Mouse (Mus musculus) stomach, postnatal 0 days (tissue): ENCODE results near the gene Ctdsp2. TPM values are rescaled to one million over a fixed set of nuclear protein-coding genes. Genes with fewer than 3 reads are reported as not detected.

Experiments used
- ATAC-seq: fragments of 200-750 bp; cut with Nextera tagmentation; 2 replicates; pipeline ENCODE4 v1.8.0; 2017; ENCODE audit not compliant: low FRiP score, low TSS enrichment
- DNase-seq: peaks from one replicate; pipeline ENCODE4 v3.0.0-alpha.2; 2016; ENCODE audit warnings: low spot score
- H3K27ac ChIP-seq: fragments of 300-500 bp; sonication (generic); replicated peaks from 2 replicates; pipeline ENCODE4 v1.5.1; 2014; ENCODE audit warnings: mild to moderate bottlenecking, control low read depth
- H3K27me3 ChIP-seq: fragments of 300-500 bp; sonication (generic); 2 replicates; pipeline ENCODE4 v1.6.1; 2014; ENCODE audit warnings: low read length; ENCODE audit not compliant: control insufficient read depth, insufficient read depth
- H3K36me3 ChIP-seq: fragments of 300-500 bp; sonication (generic); 2 replicates; pipeline ENCODE4 v1.6.1; 2014; ENCODE audit warnings: low read length, mixed read lengths; ENCODE audit not compliant: control insufficient read depth, insufficient read depth
- H3K4me1 ChIP-seq: fragments of 300-500 bp; sonication (generic); replicated peaks from 2 replicates; pipeline ENCODE4 v1.6.1; 2014; ENCODE audit warnings: antibody characterized with exemption; ENCODE audit not compliant: control insufficient read depth, insufficient read depth
- H3K4me2 ChIP-seq: fragments of 300-500 bp; sonication (generic); replicated peaks from 2 replicates; pipeline ENCODE4 v1.6.1; 2014; ENCODE audit warnings: low read depth, mild to moderate bottlenecking, control low read depth, moderate library complexity
- H3K4me3 ChIP-seq: fragments of 300-500 bp; sonication (generic); 2 replicates; pipeline ENCODE4 v1.5.1; 2014; ENCODE audit warnings: low read depth, low read length, control low read depth
- H3K9ac ChIP-seq: fragments of 300-500 bp; sonication (generic); 2 replicates; pipeline ENCODE4 v1.6.1; 2014; ENCODE audit warnings: mild to moderate bottlenecking, low read length, control low read depth, mixed read lengths
- H3K9me3 ChIP-seq: fragments of 300-500 bp; sonication (generic); 2 replicates; pipeline ENCODE4 v1.6.1; 2016; ENCODE audit warnings: low read length; ENCODE audit not compliant: control insufficient read depth
- CTCF ChIP-seq: IDR thresholded peaks from 2 replicates; pipeline ENCODE4 v1.5.1; 2016; ENCODE audit warnings: antibody characterized with exemption, low read depth, mild to moderate bottlenecking, moderate library complexity
- EP300 ChIP-seq: optimal IDR thresholded peaks from 2 replicates; pipeline ENCODE3; 2016; ENCODE audit warnings: antibody characterized with exemption
- WGBS: fragments of 180-500 bp; shearing (Covaris S2); extraction: QIAGEN DNeasy Blood & Tissue Kit; methylation state at CpG from one replicate; pipeline ENCODE4 v1.1.7; 2014; 5-methylcytosine and 5-hydroxymethylcytosine counted together
- polyA plus RNA-seq: library from polyadenylated mRNA; unstranded; fragments of >200 nt; fragmentation: Nextera tagmentation; extraction: Ambion mirVana; gene quantifications from 2 replicates; pipeline ENCODE4 v1.2.1, GENCODE M21; 2015

The Ctdsp2 gene
- polyA plus RNA-seq, 1 experiment from 2014 or later: 29.1 TPM

DNA sequence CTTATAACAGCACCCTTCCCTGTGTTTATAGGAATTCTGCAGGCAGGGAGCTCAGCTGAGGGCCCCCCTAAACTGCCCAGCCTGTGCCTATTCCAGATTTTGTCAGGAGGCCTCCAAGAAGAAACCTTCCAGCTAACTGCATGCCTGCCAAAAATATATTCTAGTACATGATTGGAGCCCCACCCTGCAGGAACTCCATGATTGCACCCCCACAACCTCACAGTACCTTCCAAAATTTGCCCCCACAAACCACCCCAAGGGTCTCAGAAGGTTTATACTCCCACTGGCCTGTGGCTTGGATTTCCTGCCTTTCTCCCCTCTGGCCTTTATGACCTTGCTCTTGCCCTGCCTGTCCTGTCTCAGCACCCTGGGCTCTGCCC is 46.8 kb upstream of the Ctdsp2 start:
- no peak for ATAC-seq

DNA sequence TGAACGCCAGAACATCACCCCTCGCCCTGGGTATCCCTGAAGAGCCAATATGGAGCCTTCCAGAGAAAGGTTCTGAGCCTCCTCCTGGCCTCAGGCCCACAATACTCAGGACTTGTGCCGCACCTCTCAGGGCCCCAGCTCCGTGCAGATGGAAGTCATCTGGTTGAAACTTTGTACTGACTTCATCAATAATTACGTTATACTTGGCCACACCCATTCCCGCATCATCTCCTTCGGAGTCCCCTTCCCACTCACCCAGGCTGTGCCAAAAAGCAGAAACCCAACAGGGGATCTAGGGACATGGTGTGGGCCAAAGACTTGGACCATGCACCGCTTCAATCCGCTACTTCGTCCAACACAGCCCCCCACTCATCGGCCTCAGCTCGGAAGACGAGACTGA is 44.0 kb upstream of the Ctdsp2 start:
- H3K9me3 ChIP-seq: no peaks in the 10 kb centered on the region
- H3K4me3 ChIP-seq: no peak overlapping the region
- 65% methylated on average over 13 of the region's 13 CpGs for WGBS
- H3K4me1 ChIP-seq: peaks cover 30% of the 10 kb centered on the region
- H3K9ac ChIP-seq: no peak overlapping the region
- TF ChIP-seq EP300: no peak
- ATAC-seq (no peak), DNase-seq (no peak)
- H3K27ac ChIP-seq: peak overlapping the region; percentile 98
- no peaks in the 10 kb centered on the region for H3K36me3 ChIP-seq
- H3K27me3 ChIP-seq: no peaks in the 10 kb centered on the region
- H3K4me2 ChIP-seq: no peak overlapping the region

More for the DNA sequence above, 46.8 kb upstream of the Ctdsp2 start:
- no peak for DNase-seq
- no peaks in the 10 kb centered on the region for H3K9me3 ChIP-seq
- peaks cover 46% of the 10 kb centered on the region for H3K4me1 ChIP-seq
- peak overlapping the region; percentile 99 for H3K27ac ChIP-seq
- H3K4me2 ChIP-seq: 0 out of 2 replicates have a peak overlapping the region, but pooled peaks have one; percentile 5
- no peaks in the 10 kb centered on the region for H3K27me3 ChIP-seq
- H3K4me3 ChIP-seq: no peak overlapping the region
- H3K9ac ChIP-seq: peak overlapping the region; percentile 27; the same call in 1 of the 2 replicates
- no peak for TF ChIP-seq CTCF
- no peak for TF ChIP-seq EP300
- H3K36me3 ChIP-seq: no peaks in the 10 kb centered on the region

DNA sequence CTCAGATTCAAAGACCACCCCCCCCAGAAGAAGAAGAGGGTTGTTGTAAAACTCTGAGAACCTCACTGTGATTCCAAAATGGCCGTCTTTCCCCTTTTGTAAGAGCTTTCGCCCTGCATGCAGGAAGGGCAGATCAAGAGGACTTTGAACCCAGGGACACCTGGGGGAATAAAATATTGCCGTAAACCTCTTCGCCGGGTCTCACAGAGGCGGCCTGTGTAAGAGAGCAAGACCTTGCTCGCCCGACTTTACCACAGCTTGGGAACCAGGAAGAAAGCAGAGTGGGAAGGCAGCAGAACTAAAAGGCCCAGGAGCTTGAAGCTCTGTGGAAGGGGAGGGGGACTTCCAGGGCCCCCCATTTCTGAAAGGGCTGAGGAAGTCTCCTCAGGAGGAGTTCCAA is 43.4 kb upstream of the Ctdsp2 start:
- Histone ChIP-seq H3K9ac (peak overlapping the region; percentile 57), H3K9me3 (no peaks in the 10 kb centered on the region), H3K4me1 (peaks cover 26% of the 10 kb centered on the region), H3K27ac (peak overlapping the region; percentile 98), H3K27me3 (no peaks in the 10 kb centered on the region), H3K4me2 (peak overlapping the region; percentile 32; the same call in 1 of the 2 replicates), H3K4me3 (no peak overlapping the region), H3K36me3 (no peaks in the 10 kb centered on the region)
- 52% methylated on average over 8 of the region's 8 CpGs for WGBS
- TF ChIP-seq CTCF: no peak
- no peak for TF ChIP-seq EP300
- no peak for DNase-seq
- ATAC-seq: no peak

DNA sequence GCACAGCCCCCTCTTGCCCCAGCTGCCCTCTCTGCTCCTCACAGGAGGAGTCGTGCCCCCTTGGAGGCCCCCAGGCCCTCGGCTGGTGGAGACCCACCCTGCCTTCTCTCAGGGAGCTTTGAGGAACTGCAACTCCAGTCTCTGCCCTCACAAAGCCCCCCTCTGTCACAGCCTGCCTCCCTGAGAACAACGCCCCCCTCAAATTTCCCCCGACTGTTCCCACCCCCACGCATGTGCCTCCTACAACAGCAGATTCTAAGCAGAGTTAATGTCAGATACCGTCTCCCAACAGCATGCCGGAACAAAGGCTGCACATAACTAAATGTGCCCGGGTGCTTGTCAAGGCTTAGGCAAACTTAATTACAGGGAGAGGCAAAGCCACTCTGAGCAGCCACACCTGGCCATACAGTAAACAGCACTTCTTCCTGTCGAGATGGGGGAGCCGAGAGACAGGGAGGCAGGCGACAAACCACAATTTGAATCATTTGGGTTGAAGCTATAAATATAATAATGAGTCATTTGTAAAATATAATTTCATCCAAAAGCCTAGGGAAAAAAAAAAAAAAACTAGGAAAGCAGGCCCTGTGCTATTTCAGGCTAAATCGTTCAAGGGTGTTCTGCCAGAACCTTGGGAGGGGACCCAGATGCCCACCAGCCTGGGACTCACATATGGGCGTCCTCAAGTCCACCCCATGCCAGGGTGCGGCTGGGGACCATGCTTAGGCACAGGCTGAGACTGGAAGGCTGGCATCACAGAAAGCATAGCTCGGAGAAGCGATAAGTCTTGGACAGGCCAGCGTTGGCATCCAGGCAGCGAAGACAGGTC is 42.7 kb upstream of the Ctdsp2 start:
- WGBS: 21% methylated on average over 18 of the region's 18 CpGs
- ATAC-seq (peak; percentile 52), DNase-seq (peak; percentile 52)
- no peaks in the 10 kb centered on the region for H3K27me3 ChIP-seq
- H3K27ac ChIP-seq: peak overlapping the region; percentile 98
- no peak overlapping the region for H3K4me3 ChIP-seq
- H3K36me3 ChIP-seq: no peaks in the 10 kb centered on the region
- peak overlapping the region; percentile 32; the same call in 1 of the 2 replicates for H3K4me2 ChIP-seq
- H3K9ac ChIP-seq: peak overlapping the region; percentile 57
- H3K9me3 ChIP-seq: no peaks in the 10 kb centered on the region
- TF ChIP-seq CTCF (no peak), EP300 (no peak)
- peaks cover 21% of the 10 kb centered on the region for H3K4me1 ChIP-seq

DNA sequence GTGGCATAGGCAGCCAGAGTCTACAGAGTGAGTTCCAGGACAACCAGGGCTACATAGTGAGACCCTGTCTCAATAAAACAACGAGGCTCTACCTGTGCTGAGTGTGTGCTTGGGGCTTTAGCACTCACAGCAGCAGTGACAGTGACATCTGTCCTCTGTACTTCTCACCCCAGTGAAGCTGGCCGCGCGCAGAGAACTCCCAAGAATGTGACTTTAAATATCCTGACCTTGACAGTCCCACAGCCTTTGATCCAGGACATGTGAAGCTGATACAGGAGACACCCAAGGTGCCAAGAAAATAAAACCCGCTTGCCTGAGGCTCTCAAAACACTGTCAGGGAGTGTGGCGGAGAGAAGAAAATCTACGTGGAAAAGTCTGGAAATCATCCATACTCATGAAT is 37.6 kb upstream of the Ctdsp2 start:
- no peaks in the 10 kb centered on the region for H3K9me3 ChIP-seq
- H3K27ac ChIP-seq: no peak overlapping the region
- no peaks in the 10 kb centered on the region for H3K36me3 ChIP-seq
- no peak for DNase-seq
- no peak for TF ChIP-seq EP300
- H3K9ac ChIP-seq: no peak overlapping the region
- WGBS: 66% methylated on average over 7 of the region's 7 CpGs
- H3K4me1 ChIP-seq: peaks cover 5% of the 10 kb centered on the region; the same call in 1 of the 2 replicates
- no peak for ATAC-seq
- H3K27me3 ChIP-seq: no peaks in the 10 kb centered on the region
- no peak overlapping the region for H3K4me2 ChIP-seq
- H3K4me3 ChIP-seq: no peak overlapping the region

DNA sequence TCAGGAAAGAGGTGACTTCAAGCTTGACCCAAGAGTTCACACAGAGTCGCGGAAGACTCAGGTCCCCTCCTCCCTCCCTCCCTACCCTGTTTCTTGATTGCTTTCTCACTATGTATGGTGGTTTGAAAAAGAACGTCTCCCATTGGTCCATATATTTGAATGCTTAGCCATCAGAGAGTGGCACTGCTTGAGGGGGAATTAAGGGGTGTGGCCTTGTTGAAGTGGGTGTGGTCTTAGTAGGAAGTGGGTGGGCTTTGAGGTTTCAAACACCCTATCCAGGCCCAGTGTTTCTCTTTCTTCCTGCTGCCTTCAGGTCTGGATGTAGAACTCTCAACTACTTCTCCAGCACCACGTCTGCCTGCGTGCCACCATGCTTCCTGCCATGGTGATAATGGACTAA is 33.0 kb upstream of the Ctdsp2 start:
- H3K27me3 ChIP-seq: no peaks in the 10 kb centered on the region
- no peak overlapping the region for H3K4me3 ChIP-seq
- H3K4me1 ChIP-seq: no peaks in the 10 kb centered on the region
- TF ChIP-seq CTCF (no peak), EP300 (no peak)
- no peak overlapping the region for H3K9ac ChIP-seq
- no peaks in the 10 kb centered on the region for H3K9me3 ChIP-seq
- H3K4me2 ChIP-seq: no peak overlapping the region
- H3K27ac ChIP-seq: no peak overlapping the region
- H3K36me3 ChIP-seq: no peaks in the 10 kb centered on the region
- 87% methylated on average over 5 of the region's 5 CpGs for WGBS
- no peak for DNase-seq
- no peak for ATAC-seq
